In the genomic region with DNA sequence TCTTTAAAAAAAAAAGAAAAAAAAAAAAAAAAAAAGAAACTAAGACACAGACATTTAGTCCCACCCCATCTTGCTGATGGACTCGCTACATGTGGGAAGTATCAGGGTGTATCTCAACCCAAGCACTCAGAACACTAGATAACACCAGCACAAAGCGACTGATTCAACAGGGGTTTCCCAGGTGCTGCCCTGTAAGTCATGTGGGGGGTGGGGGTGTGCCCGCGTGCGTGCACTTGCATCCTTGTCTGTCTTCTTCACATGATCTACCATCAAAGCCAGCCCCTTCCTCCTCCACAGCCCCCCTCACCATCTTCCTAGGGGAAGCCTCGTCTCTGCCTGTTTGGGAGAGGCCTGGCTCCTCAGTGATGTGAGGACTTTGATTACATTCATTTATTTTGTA, we compare ENCODE assay signal across 21 mouse cellular contexts. TPM values are rescaled to one million over a fixed set of nuclear protein-coding genes. Genes with fewer than 3 reads are reported as not detected.
"Had no signal": no experiment of that assay in that cellular context is flagged by ENCODE, and none has a peak within 500 bp of the region (broad histone marks: within the 10 kb centered on the region; RNA-seq: fewer than 3 reads in every experiment).

No protein-coding gene starts in this region.

- H3K27ac ChIP-seq: midbrain, embryonic 10.5 days; midbrain, embryonic 12.5 days; neural tube, embryonic 12.5 days; stomach, embryonic 15.5 days; stomach, postnatal 0 days had no signal

- H3K36me3 ChIP-seq: midbrain, embryonic 12.5 days; neural tube, embryonic 12.5 days; stomach, embryonic 15.5 days had no signal

- DNase-seq: lung, adult 18-20 months; lung, embryonic 14.5 days; lung, postnatal 10 days; lung, postnatal 4 days; midbrain, embryonic 14.5 days; right cerebral cortex, postnatal 14 days; right cerebral cortex, postnatal 4 days; spleen, adult 18-20 months; thymus, adult 2 months; thymus, postnatal 25 days; thymus, postnatal 4 days had no signal

- H3K9me3 ChIP-seq: midbrain, embryonic 10.5 days; midbrain, embryonic 12.5 days; neural tube, embryonic 12.5 days; stomach, embryonic 15.5 days had no signal

- H3K27me3 ChIP-seq: stomach, embryonic 15.5 days had no signal

- H3K4me3 ChIP-seq: midbrain, embryonic 10.5 days; midbrain, embryonic 12.5 days; myocyte; neural tube, embryonic 12.5 days; stomach, embryonic 15.5 days had no signal

- H3K9ac ChIP-seq: lung, embryonic 14.5 days; midbrain, embryonic 12.5 days; neural tube, embryonic 12.5 days; stomach, embryonic 15.5 days had no signal

RNA-seq across cellular contexts. Expression of a gene that starts 5.3 kb away (rescaled TPM):
- total RNA-seq: megakaryocyte, adult 5-6 weeks; megakaryocyte-erythroid progenitor cell, adult 5-6 weeks; neutrophil, adult 5-6 weeks had no signal
- polyA plus RNA-seq: liver, embryonic 16.5 days had no signal

RNA-seq across cellular contexts. Expression of a gene that starts 49.2 kb away (rescaled TPM):
- total RNA-seq: neutrophil, adult 5-6 weeks had no signal
- polyA plus RNA-seq: myocyte had no signal
